ENCODE assay signal across 9 mouse cellular contexts in genomic region chr4:109405415-109405814, GRCm38 (mm10). TPM values are rescaled to one million over a fixed set of nuclear protein-coding genes. Genes with fewer than 3 reads are reported as not detected.
DNase-seq lines count a peak whose midpoint lies in the region; ATAC-seq and TF ChIP-seq lines count a peak whose summit lies in the region.
"Had no signal": no experiment of that assay in that cellular context is flagged by ENCODE, and none has a peak within 500 bp of the region (broad histone marks: within the 10 kb centered on the region; RNA-seq: fewer than 3 reads in every experiment).

No protein-coding gene starts in this region.

- H3K27me3 ChIP-seq in kidney, embryonic 14.5 days (ENCODE audit: control insufficient read depth, insufficient read depth, low read length), result no peaks in the 10 kb centered on the region
- H3K27me3 ChIP-seq in embryonic facial prominence, embryonic 12.5 days, result no peaks in the 10 kb centered on the region
- H3K27me3 ChIP-seq in hindbrain, embryonic 16.5 days (replicated peaks; ENCODE audit: control insufficient read depth, insufficient read depth, low read length), result no peaks in the 10 kb centered on the region
- H3K27me3 ChIP-seq in midbrain, embryonic 14.5 days (ENCODE audit: control insufficient read depth, insufficient read depth, low read length), result no peaks in the 10 kb centered on the region; the same call in 1 of the 2 replicates
- no peaks in the 10 kb centered on the region for H3K27me3 ChIP-seq in cerebellum, adult 2 months (ENCODE audit: control insufficient read depth, insufficient read depth, low read length)
- H3K27me3 ChIP-seq: hindbrain, embryonic 15.5 days had no signal

- 0 out of 2 replicates have a peak, but pooled peaks have one; percentile 2 for ATAC-seq in kidney, embryonic 14.5 days (ENCODE audit: low FRiP score, low TSS enrichment)
- ATAC-seq in embryonic facial prominence, embryonic 12.5 days (ENCODE audit: insufficient number of reproducible peaks, insufficient read depth, low FRiP score, low TSS enrichment), result 0 out of 2 replicates have a peak, but pooled peaks have one; percentile 12
- no peak for ATAC-seq in hindbrain, embryonic 16.5 days
- ATAC-seq in midbrain, embryonic 14.5 days (ENCODE audit: low FRiP score, low TSS enrichment), result peak; percentile 29; the same call in 1 of the 2 replicates
- no peak for ATAC-seq in megakaryocyte progenitor cell, adult 5-6 weeks (replicated peaks; ENCODE audit: poor library complexity)

- 70% methylated on average over 8 of the region's 8 CpGs for WGBS in kidney, embryonic 14.5 days
- 65% methylated on average over 8 of the region's 8 CpGs for WGBS in embryonic facial prominence, embryonic 12.5 days
- WGBS in hindbrain, embryonic 16.5 days, result 44% methylated on average over 8 of the region's 8 CpGs
- 43% methylated on average over 8 of the region's 8 CpGs for WGBS in midbrain, embryonic 14.5 days
- WGBS in cerebellum, adult 2 months, result 62% methylated on average over 8 of the region's 8 CpGs

- no peak overlapping the region for H3K27ac ChIP-seq in kidney, embryonic 14.5 days (ENCODE audit: low read depth, low read length)
- H3K27ac ChIP-seq in embryonic facial prominence, embryonic 12.5 days, result no peak overlapping the region
- H3K27ac ChIP-seq in hindbrain, embryonic 16.5 days (ENCODE audit: low read depth, low read length), result no peak overlapping the region
- no peak overlapping the region for H3K27ac ChIP-seq in midbrain, embryonic 14.5 days (replicated peaks; ENCODE audit: low read depth, low read length)
- no peak overlapping the region for H3K27ac ChIP-seq in cerebellum, adult 2 months (ENCODE audit: insufficient read depth, low read length)
- H3K27ac ChIP-seq: hindbrain, embryonic 15.5 days had no signal

- H3K36me3 ChIP-seq in kidney, embryonic 14.5 days (ENCODE audit: control insufficient read depth, insufficient read depth, low read length), result no peaks in the 10 kb centered on the region
- H3K36me3 ChIP-seq in embryonic facial prominence, embryonic 12.5 days, result no peaks in the 10 kb centered on the region
- no peaks in the 10 kb centered on the region for H3K36me3 ChIP-seq in hindbrain, embryonic 16.5 days (ENCODE audit: control insufficient read depth, insufficient read depth, low read length)
- H3K36me3 ChIP-seq in midbrain, embryonic 14.5 days (ENCODE audit: control insufficient read depth, insufficient read depth, low read length), result no peaks in the 10 kb centered on the region
- H3K36me3 ChIP-seq: hindbrain, embryonic 15.5 days had no signal

- no peak for DNase-seq in kidney, adult 11 months
- DNase-seq in midbrain, embryonic 14.5 days, result no peak
- DNase-seq in cerebellum, adult 2 months, result no peak
- DNase-seq in adrenal gland, adult 18-20 months (ENCODE audit: low spot score in 2 of 2), result no peak

- H3K4me2 ChIP-seq in kidney, embryonic 14.5 days (replicated peaks; ENCODE audit: low read depth, low read length), result 0 out of 2 replicates have a peak overlapping the region, but pooled peaks have one; percentile 99
- H3K4me2 ChIP-seq in embryonic facial prominence, embryonic 12.5 days (replicated peaks), result no peak overlapping the region
- H3K4me2 ChIP-seq in hindbrain, embryonic 16.5 days (ENCODE audit: low read length), result peak overlapping the region; percentile 91; the same call in 1 of the 2 replicates
- H3K4me2 ChIP-seq in midbrain, embryonic 14.5 days (ENCODE audit: low read length), result 0 out of 2 replicates have a peak overlapping the region, but pooled peaks have one; percentile 7

- no peaks in the 10 kb centered on the region for H3K9me3 ChIP-seq in kidney, embryonic 14.5 days (ENCODE audit: control insufficient read depth, low read length)
- no peaks in the 10 kb centered on the region for H3K9me3 ChIP-seq in embryonic facial prominence, embryonic 12.5 days
- no peaks in the 10 kb centered on the region for H3K9me3 ChIP-seq in hindbrain, embryonic 16.5 days (ENCODE audit: control insufficient read depth, low read length)
- no peaks in the 10 kb centered on the region for H3K9me3 ChIP-seq in midbrain, embryonic 14.5 days (ENCODE audit: control insufficient read depth, low read length)
- H3K9me3 ChIP-seq: hindbrain, embryonic 15.5 days had no signal

- H3K9ac ChIP-seq in kidney, embryonic 14.5 days (ENCODE audit: low read depth, low read length), result no peak overlapping the region
- no peak overlapping the region for H3K9ac ChIP-seq in embryonic facial prominence, embryonic 12.5 days
- H3K9ac ChIP-seq in hindbrain, embryonic 16.5 days (ENCODE audit: low read depth, low read length), result no peak overlapping the region
- no peak overlapping the region for H3K9ac ChIP-seq in midbrain, embryonic 14.5 days (replicated peaks; ENCODE audit: low read length)

- no peak overlapping the region for H3K4me3 ChIP-seq in kidney, embryonic 14.5 days (ENCODE audit: low read length)
- H3K4me3 ChIP-seq in embryonic facial prominence, embryonic 12.5 days, result no peak overlapping the region
- H3K4me3 ChIP-seq in hindbrain, embryonic 16.5 days (ENCODE audit: low read length), result no peak overlapping the region
- no peak overlapping the region for H3K4me3 ChIP-seq in midbrain, embryonic 14.5 days (replicated peaks; ENCODE audit: low read depth, low read length)
- H3K4me3 ChIP-seq in cerebellum, adult 2 months (replicated peaks; ENCODE audit: insufficient read depth, low read depth, low read length), result no peak overlapping the region

- no peaks in the 10 kb centered on the region for H3K4me1 ChIP-seq in kidney, embryonic 14.5 days (ENCODE audit: control insufficient read depth, insufficient read depth, low read length)
- peaks cover 12% of the 10 kb centered on the region for H3K4me1 ChIP-seq in embryonic facial prominence, embryonic 12.5 days
- peaks cover 10% of the 10 kb centered on the region for H3K4me1 ChIP-seq in hindbrain, embryonic 16.5 days (ENCODE audit: control insufficient read depth, insufficient read depth, low read depth, low read length)
- H3K4me1 ChIP-seq in midbrain, embryonic 14.5 days (ENCODE audit: control insufficient read depth, insufficient read depth, low read length), result peaks cover 9% of the 10 kb centered on the region; the same call in 1 of the 2 replicates
- H3K4me1 ChIP-seq in cerebellum, adult 2 months (ENCODE audit: control insufficient read depth, insufficient read depth, low read length), result 0 out of 2 replicates have a peak, but pooled peaks cover 4% of the 10 kb centered on the region

- no peak for TF ChIP-seq POLR2A in cerebellum, adult 2 months (IDR thresholded peaks at IDR 0.05; ENCODE audit: borderline replicate concordance, insufficient read depth, low read length)

- TF ChIP-seq CTCF in cerebellum, adult 2 months (IDR thresholded peaks at IDR 0.05; ENCODE audit: borderline replicate concordance, insufficient read depth, low read depth, low read length), result no peak

RNA-seq across cellular contexts. Expression of gene Ttc39a, which starts 1.0 kb away (rescaled TPM):
- polyA plus RNA-seq in kidney, embryonic 14.5 days (2014; fragmentation: Nextera tagmentation; extraction: Ambion mirVana), result 4.4 and 6.1 TPM in 2 replicates
- 3.6 and 4.2 TPM in 2 replicates for polyA plus RNA-seq in embryonic facial prominence, embryonic 12.5 days (2016; fragmentation: Nextera tagmentation; extraction: Ambion mirVana)
- 3.4 and 5.0 TPM in 2 replicates for polyA plus RNA-seq in hindbrain, embryonic 16.5 days (2015; fragmentation: Nextera tagmentation; extraction: Ambion mirVana)
- 1.3 and 2.2 TPM in 2 replicates for polyA plus RNA-seq in midbrain, embryonic 14.5 days (2014; fragmentation: Nextera tagmentation; extraction: Ambion mirVana)
- polyA plus RNA-seq in cerebellum, adult 2 months (2012; rRNA removed), result 15.9 and 16.3 TPM in 2 replicates
- total RNA-seq in megakaryocyte progenitor cell, adult 5-6 weeks (2015), result 0.64 and 1.2 TPM in 2 replicates
- total RNA-seq in megakaryocyte progenitor cell, adult 5-6 weeks (2017), result 0.98 and 4.0 TPM in 2 replicates
- 1 to 10 TPM; 3.8 to 6.3 TPM for total RNA-seq in adrenal gland, adult 18-20 months (2021)

Comparison
In these comparisons a context has a peak if more than half of its experiments do, and no peak if none do; other contexts are left out.
1. ATAC-seq: peak in kidney, embryonic 14.5 days (single experiment), embryonic facial prominence, embryonic 12.5 days (single experiment) and midbrain, embryonic 14.5 days (single experiment); none in hindbrain, embryonic 16.5 days (single experiment) and megakaryocyte progenitor cell, adult 5-6 weeks (single experiment).